Mouse (Mus musculus) C2C12 (cell line): ENCODE measurements around the gene Mef2d.

Experiments used
- CEBPB ChIP-seq: IDR thresholded peaks from one replicate; pipeline ENCODE4 v1.6.1; 2011; ENCODE audit warnings: low read depth, mild to moderate bottlenecking, control low read depth, moderate library complexity
- CTCF ChIP-seq: IDR thresholded peaks from one replicate; pipeline ENCODE4 v1.5.1; 2011; ENCODE audit not compliant: control insufficient read depth, insufficient read depth, insufficient read length
- MAX ChIP-seq: IDR thresholded peaks from one replicate; pipeline ENCODE4 v1.6.1; 2011; ENCODE audit warnings: mild to moderate bottlenecking, control low read depth
- MYOD1 ChIP-seq: IDR thresholded peaks from one replicate; pipeline ENCODE4 v1.6.1; 2011; ENCODE audit warnings: low read depth; ENCODE audit not compliant: control insufficient read depth, insufficient read length

GRCm38 (mm10) chr3:88164263-88164662 is 22.1 kb downstream of the Mef2d start:
- no peak for TF ChIP-seq CTCF
- TF ChIP-seq MAX, result no peak
- no peak for TF ChIP-seq CEBPB
- no peak for TF ChIP-seq MYOD1
